Mouse (Mus musculus): ENCODE results near the gene Rbbp8nl.

- TF ChIP-seq CTCF (IDR thresholded peaks at IDR 0.05; ENCODE audit: borderline replicate concordance, control insufficient read depth, extremely low read depth, insufficient read depth, low read length, poor library complexity) (no peak), POLR2A (IDR thresholded peaks at IDR 0.05; ENCODE audit: control insufficient read depth, extremely low read depth, insufficient read depth, low read length, poor library complexity) (no peak)
Observed at GRCm38 (mm10) chr2:180229129-180229528, 60.5 kb downstream of the Rbbp8nl start.
